Mouse (Mus musculus) left cerebral cortex, postnatal 25 days (tissue): ENCODE data around the gene C5ar2. TPM values are rescaled to one million over a fixed set of nuclear protein-coding genes. Genes with fewer than 3 reads are reported as not detected.
"Not testable (repeated sequence)": the region's sequence is repeated elsewhere in the genome, so short reads cannot be mapped to it uniquely, and the experiment has no call there.

Source experiments
- DNase-seq, 2 experiments: peaks; one replicate each; pipeline ENCODE4 v3.0.0; 2022; ENCODE audit warnings: low spot score in 2 of 2, mixed read lengths in 1 of 2
- intact Hi-C: fragments of 180-260 bp; cut with DNase I; formaldehyde crosslinking; loops from one replicate; pipeline ENCODE4 v1.15.1; 2025
- total RNA-seq, 2 experiments: library from RNA; stranded (reverse); gene quantifications; 2 replicates each; pipeline ENCODE4 v1.2.3; 2021

The C5ar2 gene
- under 1 TPM; 0.71 to 0.87 TPM for total RNA-seq

GRCm38 (mm10) chr7:16244067-16244466 lies at the start of gene C5ar2:
C5ar2 (minus strand) TSS chr7:16244154.
- peak; percentile 12 to 28 for DNase-seq
- intact Hi-C loops = no loop called here

GRCm38 (mm10) chr7:16287791-16288190 lies 43.8 kb upstream of the C5ar2 start:
- intact Hi-C loops = no loop called here
- no peak for DNase-seq

GRCm38 (mm10) chr7:16287016-16287415 lies 43.1 kb upstream of the C5ar2 start:
- no peak for DNase-seq

GRCm38 (mm10) chr7:16286026-16286961 lies 42.3 kb upstream of the C5ar2 start, which contains the start of gene Ccdc9:
Ccdc9 (minus strand) TSS chr7:16286795.
- intact Hi-C loops = no loop called here
- peak; percentile 98 to 99 for DNase-seq

More at GRCm38 (mm10) chr7:16287016-16287415, 43.1 kb upstream of the C5ar2 start:
- intact Hi-C loops = no loop called here

- DNase-seq = peak in 1 of 2 experiments; percentile 42
Observed at GRCm38 (mm10) chr7:16285450-16286025, 41.6 kb upstream of the C5ar2 start.

GRCm38 (mm10) chr7:16284904-16285303 lies 41.0 kb upstream of the C5ar2 start:
- intact Hi-C loops = no loop called here
- DNase-seq = no peak

More at GRCm38 (mm10) chr7:16285450-16286025, 41.6 kb upstream of the C5ar2 start:
- intact Hi-C loops = no loop called here

- no peak for DNase-seq
Observed at GRCm38 (mm10) chr7:16284001-16284400, 40.0 kb upstream of the C5ar2 start.

GRCm38 (mm10) chr7:16282334-16282733 lies 38.4 kb upstream of the C5ar2 start:
- DNase-seq = no peak
- intact Hi-C loops = no loop called here

More at GRCm38 (mm10) chr7:16284001-16284400, 40.0 kb upstream of the C5ar2 start:
- intact Hi-C loops = no loop called here

GRCm38 (mm10) chr7:16280721-16281120 lies 36.8 kb upstream of the C5ar2 start:
- intact Hi-C loops = no loop called here
- DNase-seq = no peak

GRCm38 (mm10) chr7:16274922-16275890 lies 31.3 kb upstream of the C5ar2 start:
- intact Hi-C loops = loop anchor here (5.0 kb wide), 1 partner anchor 178 kb away; the partner anchor contains the start of gene Napa
- DNase-seq = no peak

- peak; percentile 67 to 71 for DNase-seq
- intact Hi-C loops = loop anchor here (5.0 kb wide), 1 partner anchor 176 kb away; the partner anchor contains the start of gene Napa
Observed at GRCm38 (mm10) chr7:16273766-16274140, 29.8 kb upstream of the C5ar2 start.

GRCm38 (mm10) chr7:16273081-16273765 lies 29.3 kb upstream of the C5ar2 start, which contains the start of gene Inafm1:
Inafm1 (minus strand) TSS chr7:16273617.
- intact Hi-C loops = loop anchor here (5.0 kb wide), 1 partner anchor 176 kb away; the partner anchor contains the start of gene Napa

GRCm38 (mm10) chr7:16272681-16273080 lies 28.7 kb upstream of the C5ar2 start:
- DNase-seq = peak; percentile 73 to 76
- intact Hi-C loops = loop anchor here (5.0 kb wide), 1 partner anchor 175 kb away; the partner anchor contains the start of gene Napa

More at GRCm38 (mm10) chr7:16273081-16273765, 29.3 kb upstream of the C5ar2 start, which contains the start of gene Inafm1:
- peak; percentile 82 to 87 for DNase-seq

GRCm38 (mm10) chr7:16271139-16271538 lies 27.2 kb upstream of the C5ar2 start:
- DNase-seq = no peak
- intact Hi-C loops = loop anchor here (5.0 kb wide), 1 partner anchor 174 kb away; the partner anchor contains the start of gene Napa

- DNase-seq = not testable (repeated sequence)
- intact Hi-C loops = loop anchor here (10.0 kb wide), 1 partner anchor 202 kb away; the partner anchor contains the start of gene Zfp541
Observed at GRCm38 (mm10) chr7:16266593-16266992, 22.6 kb upstream of the C5ar2 start.

- intact Hi-C loops = loop anchor here (10.0 kb wide), 1 partner anchor 201 kb away; the partner anchor contains the start of gene Zfp541
Observed at GRCm38 (mm10) chr7:16265856-16266255, 21.9 kb upstream of the C5ar2 start.

GRCm38 (mm10) chr7:16263843-16264242 lies 19.9 kb upstream of the C5ar2 start:
- no peak for DNase-seq

More at GRCm38 (mm10) chr7:16265856-16266255, 21.9 kb upstream of the C5ar2 start:
- no peak for DNase-seq

More at GRCm38 (mm10) chr7:16263843-16264242, 19.9 kb upstream of the C5ar2 start:
- intact Hi-C loops = loop anchor here (10.0 kb wide), 1 partner anchor 199 kb away; the partner anchor contains the start of gene Zfp541
